Mouse (Mus musculus): Measurements from ENCODE around the gene Fam162a. TPM values are rescaled to one million over a fixed set of nuclear protein-coding genes. Genes with fewer than 3 reads are reported as not detected.
"Not testable (repeated sequence)": the region's sequence is repeated elsewhere in the genome, so short reads cannot be mapped to it uniquely, and the experiment has no call there.

The Fam162a gene
- polyA plus RNA-seq, 1 experiment, result 230 TPM

DNA sequence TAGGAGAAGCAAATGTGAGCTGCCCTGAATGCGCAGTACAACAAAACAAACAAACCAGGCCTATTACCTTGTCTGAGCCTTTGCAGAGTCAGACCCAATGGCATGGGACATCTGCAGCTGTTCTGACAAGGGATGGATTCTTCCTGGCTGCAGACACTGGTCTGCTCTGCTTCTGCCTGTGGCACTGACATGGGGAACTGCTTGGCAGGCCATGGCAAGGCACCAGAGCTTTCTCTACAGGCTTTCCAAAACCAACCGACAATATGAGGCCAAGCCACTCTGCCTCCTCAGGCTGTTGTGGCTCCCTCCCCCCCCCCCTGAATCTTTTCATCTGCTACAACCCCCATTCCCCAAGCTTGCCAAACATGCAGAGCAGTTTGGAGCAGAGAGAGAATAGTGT, 8.1 kb downstream of the Fam162a start:
- Histone ChIP-seq H3K4me1 (peaks cover 82% of the 10 kb centered on the region), H3K4me3 (replicated peaks) (no peak overlapping the region), H3K9me3 (no peaks in the 10 kb centered on the region), H3K27me3 (replicated peaks) (no peaks in the 10 kb centered on the region), H3K36me3 (replicated peaks; ENCODE audit: low read length) (peaks cover 67% of the 10 kb centered on the region)
- TF ChIP-seq GATA1 (IDR thresholded peaks at IDR 0.05; ENCODE audit: borderline replicate concordance, low read length) (no peak), FLI1 (IDR thresholded peaks at IDR 0.05; ENCODE audit: low read length) (no peak)

- not testable (repeated sequence) for H3K27me3 ChIP-seq (replicated peaks); H3K4me3 ChIP-seq (replicated peaks); H3K9me3 ChIP-seq
- Histone ChIP-seq H3K4me1 (peaks cover 79% of the 10 kb centered on the region), H3K36me3 (replicated peaks; ENCODE audit: low read length) (peaks cover 72% of the 10 kb centered on the region)
Measured at GRCm38 (mm10) chr16:36062534-36062933, 8.9 kb downstream of the Fam162a start.

DNA sequence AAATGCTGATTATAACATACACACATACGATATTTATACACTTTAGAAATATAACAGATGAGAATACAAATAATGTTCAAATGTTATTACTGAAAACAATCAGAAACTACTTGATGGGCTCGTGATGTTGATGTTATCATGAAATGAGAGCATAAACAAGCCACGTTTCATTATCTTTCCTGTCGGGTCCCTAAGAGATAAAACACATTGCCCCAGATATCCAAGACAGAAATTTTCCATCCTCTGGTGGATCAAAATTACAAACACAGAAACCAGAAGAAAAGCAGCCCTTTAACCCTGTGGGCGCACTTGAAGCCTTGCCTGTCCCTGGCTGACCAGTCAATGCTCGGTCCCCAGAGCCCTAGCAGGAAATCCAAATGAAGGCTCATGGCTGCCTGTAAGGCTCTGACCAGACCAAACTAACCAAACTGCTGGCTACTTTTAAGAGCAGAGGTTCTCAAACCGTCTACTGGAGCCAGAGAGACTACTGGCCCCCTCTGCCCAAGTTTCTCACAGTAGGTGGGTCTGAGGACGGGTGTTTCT, 13.4 kb downstream of the Fam162a start:
- peaks cover 77% of the 10 kb centered on the region for H3K4me1 ChIP-seq
- peaks cover 79% of the 10 kb centered on the region for H3K36me3 ChIP-seq (replicated peaks; ENCODE audit: low read length)
- TF ChIP-seq FLI1 (IDR thresholded peaks at IDR 0.05; ENCODE audit: low read length), result no peak
- H3K9me3 ChIP-seq, result no peaks in the 10 kb centered on the region
- no peaks in the 10 kb centered on the region for H3K27me3 ChIP-seq (replicated peaks)
- no peak overlapping the region for H3K4me3 ChIP-seq (replicated peaks)

DNA sequence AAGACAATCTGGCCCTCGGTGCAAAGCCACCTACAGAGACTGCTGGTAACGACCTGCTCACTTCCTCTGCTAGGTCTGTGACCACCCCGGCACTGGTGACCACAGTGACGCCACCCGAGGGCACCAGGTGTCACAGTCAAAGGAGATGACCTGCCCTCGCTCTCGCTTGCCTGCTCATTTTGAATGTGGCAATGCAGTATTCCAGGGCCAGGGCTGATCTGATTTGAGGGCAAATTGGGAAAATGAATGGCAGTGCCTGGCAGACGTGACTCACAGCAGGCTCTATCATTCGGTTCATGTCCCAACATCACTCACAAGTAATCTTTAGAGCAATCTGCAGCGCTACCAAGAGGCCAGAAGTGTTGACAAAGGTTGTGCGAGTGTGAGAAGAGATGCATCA, 15.0 kb downstream of the Fam162a start:
- Histone ChIP-seq H3K27me3 (replicated peaks) (no peaks in the 10 kb centered on the region), H3K4me1 (peaks cover 78% of the 10 kb centered on the region), H3K4me3 (replicated peaks) (peak overlapping the region; percentile 6), H3K36me3 (replicated peaks; ENCODE audit: low read length) (peaks cover 87% of the 10 kb centered on the region), H3K9me3 (no peaks in the 10 kb centered on the region)
- TF ChIP-seq GATA1 (IDR thresholded peaks at IDR 0.05; ENCODE audit: borderline replicate concordance, low read length) (no peak), FLI1 (IDR thresholded peaks at IDR 0.05; ENCODE audit: low read length) (no peak)

- H3K4me3 ChIP-seq (replicated peaks), result no peak overlapping the region
- H3K4me1 ChIP-seq, result peaks cover 73% of the 10 kb centered on the region
- TF ChIP-seq FLI1 (IDR thresholded peaks at IDR 0.05; ENCODE audit: low read length) (no peak), GATA1 (IDR thresholded peaks at IDR 0.05; ENCODE audit: borderline replicate concordance, low read length) (no peak)
- H3K9me3 ChIP-seq, result no peaks in the 10 kb centered on the region
- H3K36me3 ChIP-seq (replicated peaks; ENCODE audit: low read length), result peaks cover 84% of the 10 kb centered on the region
- no peaks in the 10 kb centered on the region for H3K27me3 ChIP-seq (replicated peaks)
Measured at GRCm38 (mm10) chr16:36054920-36055319, 16.5 kb downstream of the Fam162a start.

DNA sequence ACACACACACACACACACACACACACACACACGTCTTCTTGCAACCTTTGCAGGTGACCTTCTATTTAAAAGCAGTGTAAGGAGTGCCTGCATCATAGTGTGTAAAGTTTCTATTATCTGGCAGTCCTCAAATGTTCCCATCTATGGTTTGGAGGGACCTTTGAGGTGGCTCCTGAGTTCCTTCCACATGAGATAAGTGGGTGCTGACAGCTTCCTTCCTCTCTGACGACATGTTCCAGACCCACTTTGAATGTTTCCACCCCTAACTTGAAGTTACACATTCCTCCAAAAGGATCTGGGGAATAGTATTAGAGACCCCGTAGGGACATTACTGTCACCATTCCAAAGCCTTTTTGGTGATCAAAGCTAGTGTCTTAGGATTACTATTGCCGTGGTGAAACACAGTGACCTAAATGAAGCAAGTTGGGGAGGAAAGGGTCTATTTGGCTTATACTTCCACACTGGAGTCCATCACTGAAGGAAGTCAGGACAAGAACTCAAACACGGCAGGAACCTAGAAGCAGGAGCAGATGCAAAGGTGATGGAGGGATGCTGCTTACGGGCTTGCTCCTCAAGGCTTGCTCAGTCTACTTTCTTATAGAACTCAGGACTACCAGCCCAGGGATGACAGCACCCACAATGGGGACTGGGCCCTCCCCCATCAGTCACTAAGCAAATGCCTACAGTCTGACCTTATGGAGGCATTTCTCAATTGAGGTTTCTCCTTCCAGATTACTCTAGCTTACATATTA, 17.7 kb downstream of the Fam162a start:
- TF ChIP-seq FLI1 (IDR thresholded peaks at IDR 0.05; ENCODE audit: low read length), result no peak
- TF ChIP-seq GATA1 (IDR thresholded peaks at IDR 0.05; ENCODE audit: borderline replicate concordance, low read length), result no peak
- Histone ChIP-seq H3K9me3 (no peaks in the 10 kb centered on the region), H3K4me3 (replicated peaks) (no peak overlapping the region), H3K36me3 (replicated peaks; ENCODE audit: low read length) (peaks cover 85% of the 10 kb centered on the region), H3K27me3 (replicated peaks) (no peaks in the 10 kb centered on the region), H3K4me1 (peaks cover 65% of the 10 kb centered on the region)

DNA sequence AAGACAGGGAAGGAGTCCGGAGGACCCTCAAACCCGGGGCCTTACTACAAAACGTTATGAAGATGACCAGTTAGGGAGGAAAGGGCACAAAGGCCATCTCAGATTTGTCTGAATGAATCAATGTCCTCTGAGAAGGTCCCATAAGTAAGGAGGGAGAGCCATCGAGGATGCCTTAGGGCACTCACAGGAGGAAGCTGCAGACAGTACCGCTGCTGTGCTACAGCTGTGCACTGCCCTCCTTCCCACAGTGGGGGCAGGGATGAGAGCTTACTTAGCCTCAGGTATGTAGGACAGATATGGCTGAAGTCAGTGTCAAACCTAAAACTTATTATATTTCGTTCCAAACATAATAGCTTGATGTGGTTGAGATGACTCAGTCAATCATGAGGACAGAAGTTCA, 19.9 kb downstream of the Fam162a start:
- H3K36me3 ChIP-seq (replicated peaks; ENCODE audit: low read length), result peaks cover 91% of the 10 kb centered on the region
- H3K4me3 ChIP-seq (replicated peaks), result peak overlapping the region; percentile 1
- H3K4me1 ChIP-seq, result peaks cover 51% of the 10 kb centered on the region
- TF ChIP-seq FLI1 (IDR thresholded peaks at IDR 0.05; ENCODE audit: low read length), result no peak
- no peak for TF ChIP-seq GATA1 (IDR thresholded peaks at IDR 0.05; ENCODE audit: borderline replicate concordance, low read length)
- no peaks in the 10 kb centered on the region for H3K9me3 ChIP-seq
- H3K27me3 ChIP-seq (replicated peaks), result no peaks in the 10 kb centered on the region

DNA sequence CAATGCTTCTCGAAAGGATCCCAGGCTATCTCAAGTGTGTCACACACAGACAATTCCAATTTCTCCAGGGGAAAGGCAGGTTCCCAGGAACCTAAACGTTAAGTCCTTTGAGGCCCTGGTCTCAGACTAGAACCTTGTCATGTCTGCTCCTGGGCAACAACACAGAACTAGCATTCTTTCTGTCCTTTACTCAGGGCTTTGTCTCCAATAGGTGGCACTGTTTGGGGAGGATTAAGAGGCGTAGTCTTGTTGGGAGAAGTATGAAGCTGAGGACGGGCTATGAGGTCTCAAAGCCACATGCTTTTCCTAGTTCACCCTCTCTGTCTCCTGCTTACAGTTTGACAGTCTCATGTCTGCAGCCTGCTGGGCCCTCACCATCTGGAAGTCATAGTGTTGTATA, 23.9 kb downstream of the Fam162a start:
- H3K27me3 ChIP-seq (replicated peaks), result no peaks in the 10 kb centered on the region
- H3K4me1 ChIP-seq, result peaks cover 35% of the 10 kb centered on the region
- peaks cover 97% of the 10 kb centered on the region for H3K36me3 ChIP-seq (replicated peaks; ENCODE audit: low read length)
- TF ChIP-seq FLI1 (IDR thresholded peaks at IDR 0.05; ENCODE audit: low read length) (no peak), GATA1 (IDR thresholded peaks at IDR 0.05; ENCODE audit: borderline replicate concordance, low read length) (no peak)
- H3K9me3 ChIP-seq, result no peaks in the 10 kb centered on the region
- H3K4me3 ChIP-seq (replicated peaks), result no peak overlapping the region

DNA sequence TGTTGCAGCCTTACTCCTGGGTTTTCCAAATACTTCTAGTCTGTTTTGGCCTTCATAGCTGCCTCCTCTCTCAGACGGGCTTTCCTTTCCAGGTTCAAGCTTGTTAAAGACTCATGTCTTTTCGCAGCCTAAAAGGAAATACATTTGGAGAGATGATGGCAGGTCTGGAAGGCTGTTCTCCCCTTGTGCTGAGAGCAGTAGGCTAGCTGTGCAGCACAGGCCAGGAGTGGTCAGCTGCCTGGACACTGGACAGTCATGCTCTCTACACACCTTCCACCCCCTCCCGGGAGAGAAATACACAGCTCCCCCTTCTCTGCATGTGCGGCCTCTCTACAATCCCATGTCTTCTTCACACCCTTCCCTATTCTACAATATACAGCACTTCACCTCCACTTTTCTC, 27.4 kb downstream of the Fam162a start:
- Histone ChIP-seq H3K4me3 (replicated peaks) (peak overlapping the region; percentile 29), H3K36me3 (replicated peaks; ENCODE audit: low read length) (peaks cover 68% of the 10 kb centered on the region)
- TF ChIP-seq FLI1 (IDR thresholded peaks at IDR 0.05; ENCODE audit: low read length) (no peak), GATA1 (IDR thresholded peaks at IDR 0.05; ENCODE audit: borderline replicate concordance, low read length) (no peak)

GRCm38 (mm10) chr16:36043073-36043472, 28.3 kb downstream of the Fam162a start:
- Histone ChIP-seq H3K36me3 (replicated peaks; ENCODE audit: low read length) (peaks cover 62% of the 10 kb centered on the region), H3K9me3 (no peaks in the 10 kb centered on the region)

More for the DNA sequence above, 27.4 kb downstream of the Fam162a start:
- Histone ChIP-seq H3K27me3 (replicated peaks) (no peaks in the 10 kb centered on the region), H3K4me1 (peaks cover 44% of the 10 kb centered on the region), H3K9me3 (no peaks in the 10 kb centered on the region)

More at GRCm38 (mm10) chr16:36043073-36043472, 28.3 kb downstream of the Fam162a start:
- H3K27me3 ChIP-seq (replicated peaks), result no peaks in the 10 kb centered on the region
- no peak overlapping the region for H3K4me3 ChIP-seq (replicated peaks)
- H3K4me1 ChIP-seq, result peaks cover 44% of the 10 kb centered on the region
- TF ChIP-seq GATA1 (IDR thresholded peaks at IDR 0.05; ENCODE audit: borderline replicate concordance, low read length), result no peak
- TF ChIP-seq FLI1 (IDR thresholded peaks at IDR 0.05; ENCODE audit: low read length), result no peak

Measured in megakaryocyte, embryonic 14.5 days (primary cell).